Mouse (Mus musculus) lung, adult 2 months (tissue): Measurements from ENCODE around the gene 4930407I10Rik.

ENCODE experiments used
- CTCF ChIP-seq: fragments of 200-500 bp; IDR thresholded peaks from 2 replicates; pipeline ENCODE4 v1.5.1; 2011; ENCODE audit warnings: mild to moderate bottlenecking, low read length, control low read depth; ENCODE audit not compliant: insufficient read depth
- POLR2A ChIP-seq: fragments of 200-500 bp; IDR thresholded peaks from 2 replicates; pipeline ENCODE4 v1.6.1; 2011; ENCODE audit warnings: low read depth, mild to moderate bottlenecking, control low read depth, low read length, borderline replicate concordance; ENCODE audit errors: extremely low read depth

DNA sequence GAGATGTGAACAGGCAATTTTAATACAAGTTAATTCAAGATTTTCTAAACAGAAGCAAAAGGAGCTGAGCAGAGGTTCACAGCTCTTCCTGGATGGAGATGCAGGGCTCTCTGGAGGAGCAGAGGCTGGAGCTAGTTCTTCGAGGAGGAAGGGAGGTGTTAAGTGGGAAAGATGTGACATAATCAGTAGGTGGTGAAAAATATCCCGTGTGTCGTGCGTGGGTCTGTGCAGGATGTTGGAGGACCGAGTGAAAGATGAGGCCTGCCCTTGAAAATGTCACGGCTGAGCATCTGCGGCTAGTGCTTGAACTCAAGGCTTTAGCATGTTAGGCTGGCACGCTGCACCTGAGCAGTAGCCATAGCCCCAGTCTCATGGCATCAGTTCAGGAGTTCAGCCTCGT, 26.7 kb downstream of the 4930407I10Rik start:
- TF ChIP-seq CTCF (no peak), POLR2A (no peak)
